Mouse (Mus musculus) small intestine, adult 10 weeks (tissue): ENCODE results near the gene Aqp5. TPM values are rescaled to one million over a fixed set of nuclear protein-coding genes. Genes with fewer than 3 reads are reported as not detected.

Source experiments
- polyA plus RNA-seq: library from polyadenylated mRNA; stranded (reverse); fragments of 350-450 nt; fragmentation: Illumina TruSeq; extraction: RNeasy Lipid Tissue Mini Kit (QIAGEN cat#74804); gene quantifications from one replicate; pipeline ENCODE4 v1.2.3, GENCODE M21; 2014; ENCODE audit warnings: low replicate concordance

Aqp5 gene
- polyA plus RNA-seq: not detected

DNA sequence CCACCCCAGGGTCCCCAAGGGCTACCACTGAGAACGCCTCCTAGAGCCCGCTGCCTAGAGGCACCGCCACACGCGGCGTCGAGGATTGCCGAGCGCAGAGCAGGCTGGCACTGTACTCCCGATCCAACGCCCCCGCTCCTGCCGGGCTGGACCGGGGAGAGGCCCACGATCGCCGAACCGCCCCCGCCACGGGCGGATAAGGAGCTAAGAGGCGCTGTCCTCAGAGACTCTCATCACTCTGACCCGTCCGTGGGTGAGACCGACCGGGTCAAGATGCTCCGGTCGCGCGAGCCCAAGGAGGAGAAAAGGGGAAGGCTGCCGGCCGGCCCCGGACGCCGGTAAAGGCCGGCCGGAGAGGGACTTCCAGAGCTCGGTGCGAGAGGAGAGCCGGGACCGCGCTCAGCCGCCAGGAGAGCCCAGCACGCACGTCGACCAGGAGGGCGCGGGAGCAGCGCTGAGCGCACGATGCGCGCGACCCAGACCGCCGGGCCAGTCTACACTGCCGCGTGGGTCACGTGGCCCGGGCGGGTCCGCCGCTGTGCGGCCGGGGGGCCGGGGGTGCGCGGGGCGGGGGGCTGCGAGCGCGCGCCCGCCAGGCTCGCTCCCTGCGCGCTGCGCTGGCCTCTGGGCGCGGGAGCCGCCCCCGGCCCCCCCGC is at the start of gene Aqp5:
TSS of gene Aqp5 (plus strand) at position 354 of the 656 bp plus-strand sequence.

GRCm38 (mm10) chr15:99578802-99579485 is 11.6 kb upstream of the Aqp5 start, which contains the start of gene Aqp2:
TSS of gene Aqp2 (plus strand) at chr15:99579055.

GRCm38 (mm10) chr15:99600986-99601822 is 10.6 kb downstream of the Aqp5 start, which contains the start of gene Aqp6:
TSS of gene Aqp6 (plus strand) at chr15:99601400.

Other genes starting within 250 kb of the Aqp5 start
- gene Fmnl3, start 220.3 kb upstream of the Aqp5 start, polyA plus RNA-seq: 0.48 TPM
- gene Tmbim6, start 197.9 kb upstream of the Aqp5 start, polyA plus RNA-seq: 500 TPM
- gene Nckap5l, start 133.0 kb upstream of the Aqp5 start, polyA plus RNA-seq: not detected
- gene Bcdin3d, start 116.1 kb upstream of the Aqp5 start, polyA plus RNA-seq: 1.3 TPM
- gene Faim2, start 62.6 kb upstream of the Aqp5 start, polyA plus RNA-seq: not detected
- gene Aqp2, start 11.7 kb upstream of the Aqp5 start, polyA plus RNA-seq: not detected
- gene Aqp6, start 10.6 kb downstream of the Aqp5 start, polyA plus RNA-seq: not detected
- 14.3 TPM for gene Racgap1, start 60.9 kb downstream of the Aqp5 start, polyA plus RNA-seq
- not detected for gene Asic1, start 79.6 kb downstream of the Aqp5 start, polyA plus RNA-seq
- 2.5 TPM for gene Smarcd1, start 111.3 kb downstream of the Aqp5 start, polyA plus RNA-seq
- gene Gm17349, start 114.7 kb downstream of the Aqp5 start, polyA plus RNA-seq: not detected
- 13.6 TPM for gene Gpd1, start 126.7 kb downstream of the Aqp5 start, polyA plus RNA-seq
- gene Cox14, start 134.8 kb downstream of the Aqp5 start, polyA plus RNA-seq: 25.1 TPM
- 11.0 TPM for gene Cers5, start 182.1 kb downstream of the Aqp5 start, polyA plus RNA-seq